Mouse (Mus musculus) stomach, postnatal 0 days (tissue): ENCODE results near the gene Fntb.
A peak's percentile ranks its signal among the peaks of the same experiment; 100 is the strongest.

Experiments
- CTCF ChIP-seq: IDR thresholded peaks from 2 replicates; pipeline ENCODE4 v1.5.1; 2016; ENCODE audit warnings: antibody characterized with exemption, low read depth, mild to moderate bottlenecking, moderate library complexity
- EP300 ChIP-seq: optimal IDR thresholded peaks from 2 replicates; pipeline ENCODE3; 2016; ENCODE audit warnings: antibody characterized with exemption

DNA sequence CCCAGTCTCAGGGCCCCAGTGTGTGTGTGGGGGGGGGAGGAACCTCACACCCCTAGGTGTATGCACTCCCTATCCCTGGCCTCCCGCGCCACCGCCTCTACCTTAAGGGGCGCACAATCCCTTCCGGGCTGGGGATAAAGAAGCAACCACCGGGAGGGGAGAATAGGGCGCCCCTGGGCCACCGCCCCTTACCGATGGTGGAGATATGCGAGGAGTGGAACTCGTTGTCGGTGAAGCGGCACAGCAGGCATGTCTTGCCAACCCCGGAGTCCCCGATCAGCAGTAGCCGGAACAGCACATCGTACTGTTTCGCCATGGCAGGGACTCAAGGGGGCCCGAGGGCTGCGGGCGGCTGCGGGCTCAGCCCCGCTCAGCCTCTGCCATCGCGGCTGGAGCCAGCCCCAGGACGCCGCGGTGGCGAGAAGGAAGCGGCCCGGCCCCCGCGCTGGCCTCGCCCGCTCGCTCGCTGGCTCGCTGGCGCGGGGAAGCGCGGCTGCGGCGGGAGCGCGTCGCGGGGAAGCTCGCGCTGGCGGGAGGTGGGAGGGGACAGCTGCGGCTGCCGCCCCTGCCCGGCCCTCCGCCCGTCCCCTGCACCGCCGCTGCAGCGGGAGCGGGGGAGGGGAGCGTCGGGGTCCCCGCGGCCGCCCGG, 56.7 kb downstream of the Fntb start:
- TF ChIP-seq CTCF (peak; percentile 23), EP300 (no peak)
